Comparison of ENCODE assay signal across 8 mouse cellular contexts in the genomic region with DNA sequence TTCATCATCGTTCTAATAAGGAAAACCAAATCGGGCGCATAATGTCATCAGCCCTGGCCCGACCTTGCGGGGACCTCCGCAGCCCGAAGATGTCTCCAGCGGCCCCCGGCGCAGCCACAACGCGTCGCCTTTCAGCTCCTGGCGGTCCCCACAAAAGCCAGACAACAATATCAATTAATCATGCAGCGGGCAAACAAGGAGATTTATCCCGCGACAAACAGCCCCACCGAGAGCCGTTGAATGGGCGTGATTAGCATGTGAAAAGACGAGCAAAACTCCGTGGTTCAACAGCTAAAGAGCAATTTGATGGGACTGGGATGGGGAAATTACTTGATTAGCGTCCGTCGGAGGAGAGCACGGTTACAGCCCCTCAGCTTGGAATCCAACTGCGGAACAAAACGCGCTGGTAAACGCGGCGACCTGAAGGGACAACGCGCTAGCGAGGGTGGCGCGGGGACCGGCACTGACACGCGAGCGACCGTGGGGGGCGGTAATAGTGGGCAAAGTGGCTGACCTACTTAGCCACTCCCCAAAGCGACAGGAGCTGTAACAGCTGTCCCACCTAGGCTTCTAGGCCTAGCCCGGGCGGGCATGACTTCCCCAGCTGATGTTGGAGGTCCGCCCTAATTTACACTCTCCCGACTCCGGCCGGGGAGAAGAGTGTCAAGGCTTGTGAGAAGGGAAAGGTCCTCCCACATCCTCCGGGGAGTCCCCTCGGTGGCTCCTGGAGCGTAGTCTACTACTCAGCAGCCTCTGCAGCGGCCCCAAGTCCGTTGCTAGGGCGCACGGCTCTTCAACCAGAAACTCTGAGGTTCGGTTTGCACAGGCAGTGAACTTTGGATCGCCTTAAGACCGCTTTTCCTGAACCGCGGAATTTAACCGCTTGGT. TPM values are rescaled to one million over a fixed set of nuclear protein-coding genes. Genes with fewer than 3 reads are reported as not detected.
A peak's percentile ranks its signal among the peaks of the same experiment; 100 is the strongest.
DNase-seq lines count a peak whose midpoint lies in the region; ATAC-seq lines count a peak whose summit lies in the region.

No protein-coding gene starts in this region.

- peak overlapping the region; percentile 37 for H3K4me3 ChIP-seq in heart, embryonic 11.5 days (ENCODE audit: low read depth, low read length)

- H3K27me3 ChIP-seq in heart, embryonic 11.5 days (ENCODE audit: control insufficient read depth, insufficient read depth, low read length) = peaks cover 80% of the 10 kb centered on the region

- peaks cover 10% of the 10 kb centered on the region for H3K4me1 ChIP-seq in heart, embryonic 11.5 days (ENCODE audit: control insufficient read depth, insufficient read depth, low read length)

- ATAC-seq in heart, embryonic 11.5 days (replicated peaks; ENCODE audit: insufficient number of reproducible peaks, low FRiP score, low TSS enrichment) = no peak
- 0 out of 2 replicates have a peak, but pooled peaks have one; percentile 25 for ATAC-seq in megakaryocyte-erythroid progenitor cell, adult 5-6 weeks (replicated peaks; ENCODE audit: low FRiP score, low TSS enrichment, poor library complexity, severe bottlenecking)

- H3K27ac ChIP-seq in heart, embryonic 11.5 days (ENCODE audit: low read depth, low read length) = no peak overlapping the region

- peak; percentile 22 to 48 for DNase-seq in heart, adult 18-20 months
- no peak for DNase-seq in heart, postnatal 36 days
- DNase-seq in adrenal gland, postnatal 36 days = peak; percentile 15 to 33
- DNase-seq in kidney, adult 8-10 months = peak; percentile 23 to 35
- DNase-seq in thymus, postnatal 0 days (ENCODE audit: low spot score) = no peak
- no peak for DNase-seq in urinary bladder, postnatal 4 days (ENCODE audit: low spot score in 2 of 2)

- intact Hi-C loops in heart, postnatal 36 days (cut with DNase I) = loop anchor here (5.0 to 10.0 kb wide), 2 partner anchors 248 to 350 kb away; no protein-coding TSS in a partner anchor

- H3K9me3 ChIP-seq in heart, embryonic 11.5 days (replicated peaks; ENCODE audit: control insufficient read depth, low read length) = no peaks in the 10 kb centered on the region

- H3K4me2 ChIP-seq in heart, embryonic 11.5 days = peak overlapping the region; percentile 63

- H3K36me3 ChIP-seq in heart, embryonic 11.5 days (ENCODE audit: control insufficient read depth, insufficient read depth, low read length) = no peaks in the 10 kb centered on the region

- WGBS in heart, embryonic 11.5 days (ENCODE audit: insufficient replicate concordance) = under 1% methylated on average over 63 of the region's 63 CpGs

- H3K9ac ChIP-seq in heart, embryonic 11.5 days (ENCODE audit: low read depth, low read length) = no peak overlapping the region

RNA-seq across cellular contexts. Expression of a gene that starts 21.1 kb away (rescaled TPM):
- total RNA-seq in heart, adult 18-20 months (2021) = 100 to 1,000 TPM; 102 to 117 TPM
- total RNA-seq in heart, postnatal 36 days (2021) = 100 to 1,000 TPM in 1 of 2 experiments, 10 to 100 TPM in 1; 94.1 to 107 TPM
- total RNA-seq in adrenal gland, postnatal 36 days (2021) = 10 to 100 TPM; 46.4 to 47.3 TPM
- polyA plus RNA-seq in heart, embryonic 11.5 days (2014; fragmentation: Nextera tagmentation; extraction: Ambion mirVana) = 20.9 and 22.1 TPM in 2 replicates
- total RNA-seq in megakaryocyte-erythroid progenitor cell, adult 5-6 weeks (2014; fragmentation: Nextera tagmentation) = 23.7 and 27.4 TPM in 2 replicates
- 14.7 and 30.1 TPM in 2 replicates for total RNA-seq in megakaryocyte-erythroid progenitor cell, adult 5-6 weeks (2017)
- 16.8 and 17.9 TPM in 2 replicates for polyA plus RNA-seq in thymus, postnatal 0 days (2015; fragmentation: Nextera tagmentation; extraction: Ambion mirVana)

Comparison
In these comparisons a context has a peak if more than half of its experiments do, and no peak if none do; other contexts are left out.
1. DNase-seq: peak in heart, adult 18-20 months (2 of 2), adrenal gland, postnatal 36 days (2 of 2) and kidney, adult 8-10 months (2 of 2); none in heart, postnatal 36 days (0 of 2), thymus, postnatal 0 days (single experiment) and urinary bladder, postnatal 4 days (0 of 2).